Mouse (Mus musculus): ENCODE measurements around the gene Rhot1. TPM values are rescaled to one million over a fixed set of nuclear protein-coding genes. Genes with fewer than 3 reads are reported as not detected.

Gene Rhot1
- polyA plus RNA-seq, 1 experiment from 2014 or later: 54.8 TPM

DNA sequence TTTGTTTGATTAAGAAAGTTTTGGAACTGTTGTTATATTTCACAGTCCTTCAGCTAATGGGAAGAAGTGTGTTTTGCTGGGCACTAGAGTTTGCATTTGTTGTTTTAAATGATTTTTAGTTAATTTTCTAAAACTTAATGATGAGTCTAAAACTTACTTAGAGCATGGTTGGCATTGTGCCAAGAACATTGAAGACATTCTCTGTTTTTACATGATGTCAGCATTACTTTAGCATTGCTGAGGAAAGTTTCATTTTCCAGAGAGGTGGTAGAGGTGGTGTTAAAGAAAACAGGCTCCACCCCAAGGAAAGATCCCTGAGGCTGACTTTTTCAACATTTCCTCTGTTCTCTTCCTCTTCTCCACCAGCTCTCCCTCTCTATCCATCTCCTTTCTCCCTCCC is 38.2 kb downstream of the Rhot1 start:
- Histone ChIP-seq H3K9ac (no peak overlapping the region), H3K27me3 (no peaks in the 10 kb centered on the region), H3K27ac (no peak overlapping the region), H3K9me3 (replicated peaks) (no peaks in the 10 kb centered on the region), H3K4me1 (no peaks in the 10 kb centered on the region), H3K4me2 (no peak overlapping the region), H3K4me3 (replicated peaks) (no peak overlapping the region), H3K36me3 (peaks cover 85% of the 10 kb centered on the region)
- no peak for ATAC-seq (replicated peaks; ENCODE audit: low FRiP score)

GRCm38 (mm10) chr11:80248531-80248930 is 39.7 kb downstream of the Rhot1 start:
- H3K4me3 ChIP-seq (replicated peaks): no peak overlapping the region
- H3K27ac ChIP-seq: no peak overlapping the region
- 89% methylated on average over 3 of the region's 3 CpGs for WGBS
- no peaks in the 10 kb centered on the region for H3K9me3 ChIP-seq (replicated peaks)
- H3K9ac ChIP-seq: no peak overlapping the region
- H3K4me1 ChIP-seq: no peaks in the 10 kb centered on the region
- ATAC-seq (replicated peaks; ENCODE audit: low FRiP score): no peak
- H3K4me2 ChIP-seq: no peak overlapping the region
- H3K36me3 ChIP-seq: peaks cover 81% of the 10 kb centered on the region
- no peaks in the 10 kb centered on the region for H3K27me3 ChIP-seq

- WGBS: 94% methylated on average over 8 of the region's 8 CpGs
- peaks cover 85% of the 10 kb centered on the region for H3K36me3 ChIP-seq
- H3K4me1 ChIP-seq: no peaks in the 10 kb centered on the region
Observed at GRCm38 (mm10) chr11:80264137-80264536, 55.3 kb downstream of the Rhot1 start.

DNA sequence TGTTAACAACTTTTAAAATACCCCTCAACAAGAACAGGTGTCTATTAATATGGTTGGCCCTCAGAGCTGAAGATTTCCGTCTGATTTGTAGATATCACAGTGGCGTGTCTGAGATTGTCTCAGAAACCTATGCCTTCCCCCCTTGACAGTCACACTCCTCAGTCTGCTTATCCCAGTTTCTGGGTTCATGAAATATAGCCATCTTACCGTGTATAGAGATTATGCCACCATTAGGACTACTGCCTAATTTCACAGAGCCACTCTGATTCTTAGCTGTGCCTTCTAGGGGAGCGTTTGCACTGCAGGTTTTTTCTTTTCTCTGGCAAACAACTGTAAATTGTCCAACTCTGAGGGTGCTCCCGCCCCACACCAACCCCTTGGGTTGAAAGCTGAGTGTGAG is 62.3 kb downstream of the Rhot1 start:
- ATAC-seq (replicated peaks; ENCODE audit: low FRiP score): no peak
- no peak overlapping the region for H3K9ac ChIP-seq
- WGBS: 80% methylated on average over 5 of the region's 5 CpGs

More at GRCm38 (mm10) chr11:80264137-80264536, 55.3 kb downstream of the Rhot1 start:
- Histone ChIP-seq H3K9ac (no peak overlapping the region), H3K4me3 (replicated peaks) (no peak overlapping the region), H3K4me2 (no peak overlapping the region), H3K27ac (no peak overlapping the region), H3K27me3 (no peaks in the 10 kb centered on the region), H3K9me3 (replicated peaks) (no peaks in the 10 kb centered on the region)
- ATAC-seq (replicated peaks; ENCODE audit: low FRiP score): no peak

DNA sequence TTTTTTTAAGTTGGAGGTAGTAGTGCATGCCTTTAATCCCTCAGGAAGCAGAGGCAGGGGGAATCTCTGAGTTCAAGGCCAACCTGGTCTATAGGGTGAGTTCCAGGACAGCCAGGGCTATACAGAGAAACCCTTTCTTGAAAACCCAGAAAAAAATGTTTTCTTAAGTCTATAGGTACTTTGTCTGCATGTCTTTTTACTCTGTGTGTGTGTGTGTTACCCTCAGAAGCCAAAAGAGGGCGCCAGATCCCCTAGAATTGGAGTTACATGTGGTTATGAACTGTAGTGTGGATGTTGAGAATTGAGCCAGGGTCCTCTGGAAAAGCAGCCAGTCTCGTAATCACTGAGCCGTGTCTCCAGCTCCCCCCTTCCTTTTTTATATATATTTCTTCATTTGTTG is 66.2 kb downstream of the Rhot1 start:
- ATAC-seq (replicated peaks; ENCODE audit: low FRiP score): no peak
- no peak overlapping the region for H3K27ac ChIP-seq
- WGBS: 69% methylated on average over 3 of the region's 3 CpGs

More for the DNA sequence above, 62.3 kb downstream of the Rhot1 start:
- Histone ChIP-seq H3K4me2 (no peak overlapping the region), H3K27me3 (no peaks in the 10 kb centered on the region), H3K4me3 (replicated peaks) (no peak overlapping the region), H3K4me1 (no peaks in the 10 kb centered on the region), H3K27ac (no peak overlapping the region), H3K36me3 (peaks cover 24% of the 10 kb centered on the region), H3K9me3 (replicated peaks) (no peaks in the 10 kb centered on the region)

DNA sequence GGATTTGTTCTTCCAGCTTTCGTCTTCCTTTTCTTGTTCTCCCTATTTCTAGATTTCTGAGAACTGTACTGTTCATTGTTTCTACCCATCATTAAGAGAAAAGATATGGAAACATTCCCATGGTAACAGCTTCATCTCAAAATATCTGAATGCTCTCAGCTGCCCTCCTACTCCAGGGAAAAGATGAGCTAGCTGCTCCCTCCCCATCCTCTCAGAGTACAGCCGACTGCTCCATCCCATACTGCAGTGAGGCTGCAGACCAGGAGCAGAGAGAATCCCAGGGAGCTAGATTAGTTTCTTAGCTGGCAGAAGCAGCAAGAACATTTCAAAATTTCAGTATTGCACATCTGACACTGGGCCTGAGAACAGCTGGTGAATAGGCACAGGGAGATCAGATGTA is 69.2 kb downstream of the Rhot1 start:
- Histone ChIP-seq H3K9me3 (replicated peaks) (no peaks in the 10 kb centered on the region), H3K27me3 (no peaks in the 10 kb centered on the region), H3K4me1 (no peaks in the 10 kb centered on the region), H3K36me3 (no peaks in the 10 kb centered on the region), H3K4me2 (no peak overlapping the region), H3K4me3 (replicated peaks) (no peak overlapping the region), H3K9ac (no peak overlapping the region), H3K27ac (no peak overlapping the region)
- no peak for ATAC-seq (replicated peaks; ENCODE audit: low FRiP score)
- WGBS: 56% methylated on average over 2 of the region's 2 CpGs

More for the DNA sequence above, 66.2 kb downstream of the Rhot1 start:
- Histone ChIP-seq H3K9ac (no peak overlapping the region), H3K36me3 (no peaks in the 10 kb centered on the region), H3K4me3 (replicated peaks) (no peak overlapping the region), H3K4me1 (no peaks in the 10 kb centered on the region), H3K4me2 (no peak overlapping the region), H3K27me3 (no peaks in the 10 kb centered on the region), H3K9me3 (replicated peaks) (no peaks in the 10 kb centered on the region)

DNA sequence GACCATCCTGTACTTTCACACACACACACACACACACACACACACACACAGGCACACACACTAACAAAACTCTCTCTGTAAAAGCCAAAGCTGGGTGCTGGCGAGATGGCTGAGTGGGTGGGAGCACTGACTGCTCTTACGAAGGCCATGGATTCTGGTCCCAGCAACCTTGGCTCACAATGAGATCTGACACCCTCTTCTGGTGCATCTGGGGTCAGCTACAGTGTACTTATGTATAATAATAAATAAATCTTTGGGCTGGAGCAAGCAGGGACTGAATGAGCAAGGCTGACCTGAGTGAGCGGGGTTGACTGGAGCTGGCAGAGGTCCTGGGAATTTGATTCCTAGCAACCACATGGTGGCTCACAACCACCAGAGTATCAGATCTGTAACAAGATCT is 75.0 kb downstream of the Rhot1 start:
- WGBS: 44% methylated on average over 3 of the region's 3 CpGs

DNA sequence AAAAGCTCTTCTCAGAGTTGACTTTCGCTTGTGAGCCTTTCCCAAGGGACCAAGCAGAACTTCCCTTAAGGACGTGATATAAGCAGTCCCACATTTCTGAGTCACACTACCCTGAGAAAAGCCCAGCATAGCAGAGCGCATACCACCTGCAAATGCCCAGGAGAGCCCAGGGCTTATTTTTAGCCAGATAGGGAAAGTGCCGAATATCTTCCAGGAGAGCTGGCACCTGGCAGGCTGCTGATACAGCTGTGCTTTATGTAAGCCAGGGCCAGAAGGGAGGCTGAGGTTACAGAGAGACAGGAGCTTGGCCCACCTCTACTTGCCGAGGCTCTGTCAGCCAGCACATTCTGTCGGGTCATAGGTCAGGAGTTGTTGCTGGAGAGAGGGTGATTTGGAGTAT is 75.8 kb downstream of the Rhot1 start:
- Histone ChIP-seq H3K9ac (no peak overlapping the region), H3K27ac (no peak overlapping the region), H3K9me3 (replicated peaks) (no peaks in the 10 kb centered on the region), H3K27me3 (no peaks in the 10 kb centered on the region), H3K4me2 (no peak overlapping the region), H3K4me1 (peaks cover 9% of the 10 kb centered on the region), H3K4me3 (replicated peaks) (no peak overlapping the region), H3K36me3 (no peaks in the 10 kb centered on the region)
- no peak for ATAC-seq (replicated peaks; ENCODE audit: low FRiP score)
- 41% methylated on average over 6 of the region's 6 CpGs for WGBS

More for the DNA sequence above, 75.0 kb downstream of the Rhot1 start:
- no peaks in the 10 kb centered on the region for H3K9me3 ChIP-seq (replicated peaks)
- no peak for ATAC-seq (replicated peaks; ENCODE audit: low FRiP score)
- no peak overlapping the region for H3K4me2 ChIP-seq
- 0 out of 2 replicates have a peak, but pooled peaks cover 4% of the 10 kb centered on the region for H3K4me1 ChIP-seq
- no peak overlapping the region for H3K27ac ChIP-seq
- no peak overlapping the region for H3K4me3 ChIP-seq (replicated peaks)
- no peaks in the 10 kb centered on the region for H3K36me3 ChIP-seq
- no peak overlapping the region for H3K9ac ChIP-seq
- H3K27me3 ChIP-seq: no peaks in the 10 kb centered on the region

DNA sequence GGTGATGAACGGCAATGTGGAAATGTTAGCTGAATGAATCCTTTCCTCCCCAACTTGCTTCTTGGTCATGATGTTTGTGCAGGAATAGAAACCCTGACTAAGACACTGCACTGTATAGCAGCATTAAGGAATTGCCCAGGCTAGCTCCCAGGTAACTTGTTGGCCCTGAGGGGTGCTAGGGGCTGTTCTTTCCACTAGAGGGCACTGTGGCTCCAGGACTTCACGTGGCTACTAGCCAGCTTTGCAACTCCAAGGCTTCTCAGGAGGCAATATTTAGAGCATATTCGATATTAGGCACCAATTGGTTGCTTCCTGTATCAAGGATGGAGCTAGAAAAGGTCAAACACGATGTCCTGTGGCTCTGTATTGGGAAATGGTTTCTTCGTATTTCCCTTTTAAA is 78.3 kb downstream of the Rhot1 start:
- peaks cover 21% of the 10 kb centered on the region for H3K4me1 ChIP-seq
- H3K27me3 ChIP-seq: no peaks in the 10 kb centered on the region
- no peak overlapping the region for H3K9ac ChIP-seq
- H3K4me3 ChIP-seq (replicated peaks): no peak overlapping the region
- ATAC-seq (replicated peaks; ENCODE audit: low FRiP score): no peak
- 19% methylated on average over 5 of the region's 5 CpGs for WGBS
- no peak overlapping the region for H3K4me2 ChIP-seq
- no peak overlapping the region for H3K27ac ChIP-seq
- no peaks in the 10 kb centered on the region for H3K36me3 ChIP-seq
- 0 out of 2 replicates have a peak, but pooled peaks cover 3% of the 10 kb centered on the region for H3K9me3 ChIP-seq (replicated peaks)

GRCm38 (mm10) chr11:80289701-80290445 is 81.1 kb downstream of the Rhot1 start:
- H3K9me3 ChIP-seq (replicated peaks): 0 out of 2 replicates have a peak, but pooled peaks cover 3% of the 10 kb centered on the region
- H3K4me3 ChIP-seq (replicated peaks): peak overlapping the region; percentile 29
- peaks cover under 1% of the 10 kb centered on the region; the same call in 1 of the 2 replicates for H3K27me3 ChIP-seq
- H3K4me2 ChIP-seq: peak overlapping the region; percentile 67
- ATAC-seq (replicated peaks; ENCODE audit: low FRiP score): peak; percentile 88
- H3K4me1 ChIP-seq: peaks cover 21% of the 10 kb centered on the region
- no peak overlapping the region for H3K9ac ChIP-seq
- under 1% methylated on average over 23 of the region's 23 CpGs for WGBS
- peak overlapping the region; percentile 71 for H3K27ac ChIP-seq
- H3K36me3 ChIP-seq: no peaks in the 10 kb centered on the region

GRCm38 (mm10) chr11:80291004-80291403 is 82.2 kb downstream of the Rhot1 start:
- Histone ChIP-seq H3K9me3 (replicated peaks) (0 out of 2 replicates have a peak, but pooled peaks cover 3% of the 10 kb centered on the region), H3K9ac (no peak overlapping the region), H3K4me1 (peaks cover 32% of the 10 kb centered on the region), H3K4me3 (replicated peaks) (no peak overlapping the region), H3K4me2 (no peak overlapping the region), H3K27me3 (peaks cover 11% of the 10 kb centered on the region), H3K36me3 (no peaks in the 10 kb centered on the region), H3K27ac (no peak overlapping the region)
- no peak for ATAC-seq (replicated peaks; ENCODE audit: low FRiP score)
- WGBS: 84% methylated on average over 2 of the region's 2 CpGs

- Histone ChIP-seq H3K27ac (no peak overlapping the region), H3K4me2 (no peak overlapping the region), H3K4me3 (replicated peaks) (no peak overlapping the region), H3K9me3 (replicated peaks) (0 out of 2 replicates have a peak, but pooled peaks cover 3% of the 10 kb centered on the region), H3K9ac (no peak overlapping the region), H3K36me3 (no peaks in the 10 kb centered on the region), H3K4me1 (peaks cover 33% of the 10 kb centered on the region), H3K27me3 (peaks cover 24% of the 10 kb centered on the region)
- WGBS: 45% methylated on average over 7 of the region's 7 CpGs
- no peak for ATAC-seq (replicated peaks; ENCODE audit: low FRiP score)
Observed at GRCm38 (mm10) chr11:80292463-80292862, 83.6 kb downstream of the Rhot1 start.

All from kidney, embryonic 15.5 days (tissue).